Mouse (Mus musculus) neural tube, embryonic 13.5 days (tissue): ENCODE measurements around the gene Ank2. TPM values are rescaled to one million over a fixed set of nuclear protein-coding genes. Genes with fewer than 3 reads are reported as not detected.

Source experiments
- ATAC-seq: fragments of 200-750 bp; cut with Nextera tagmentation; 2 replicates; pipeline ENCODE4 v1.8.0; 2017; ENCODE audit warnings: low read depth, mild to moderate bottlenecking, moderate TSS enrichment, moderate library complexity
- H3K27ac ChIP-seq: fragments of 300-500 bp; sonication (generic); replicated peaks from 2 replicates; pipeline ENCODE4 v1.5.1; 2015; ENCODE audit warnings: moderate library complexity, mild to moderate bottlenecking, inconsistent platforms
- H3K27me3 ChIP-seq: fragments of 300-500 bp; sonication (generic); 2 replicates; pipeline ENCODE4 v1.6.1; 2015; ENCODE audit warnings: mild to moderate bottlenecking, inconsistent platforms
- H3K36me3 ChIP-seq: fragments of 300-500 bp; sonication (generic); 2 replicates; pipeline ENCODE4 v1.6.1; 2015; ENCODE audit warnings: mild to moderate bottlenecking, inconsistent platforms
- H3K4me1 ChIP-seq: fragments of 300-500 bp; sonication (generic); replicated peaks from 2 replicates; pipeline ENCODE4 v1.6.1; 2015; ENCODE audit warnings: inconsistent platforms
- H3K4me2 ChIP-seq: fragments of 300-500 bp; sonication (generic); 2 replicates; pipeline ENCODE4 v1.6.1; 2015; ENCODE audit warnings: inconsistent platforms, mild to moderate bottlenecking, moderate library complexity
- H3K4me3 ChIP-seq: fragments of 300-500 bp; sonication (generic); 2 replicates; pipeline ENCODE4 v1.5.1; 2015; ENCODE audit warnings: mild to moderate bottlenecking, inconsistent platforms
- H3K9ac ChIP-seq: fragments of 300-500 bp; sonication (generic); 2 replicates; pipeline ENCODE4 v1.6.1; 2015; ENCODE audit warnings: moderate library complexity, mild to moderate bottlenecking, inconsistent platforms
- H3K9me3 ChIP-seq: fragments of 300-500 bp; sonication (generic); 2 replicates; pipeline ENCODE4 v1.6.1; 2016; ENCODE audit warnings: inconsistent platforms
- WGBS: fragments of 180-500 bp; shearing (Covaris S2); methylation state at CpG from one replicate; pipeline ENCODE4 v1.1.7; 2015; 5-methylcytosine and 5-hydroxymethylcytosine counted together
- polyA plus RNA-seq: library from polyadenylated mRNA; unstranded; fragments of >200 nt; fragmentation: Nextera tagmentation; extraction: Ambion mirVana; gene quantifications from 2 replicates; pipeline ENCODE4 v1.2.1, GENCODE M21; 2015

Ank2 gene
- polyA plus RNA-seq, 1 experiment from 2014 or later: 119 TPM

DNA sequence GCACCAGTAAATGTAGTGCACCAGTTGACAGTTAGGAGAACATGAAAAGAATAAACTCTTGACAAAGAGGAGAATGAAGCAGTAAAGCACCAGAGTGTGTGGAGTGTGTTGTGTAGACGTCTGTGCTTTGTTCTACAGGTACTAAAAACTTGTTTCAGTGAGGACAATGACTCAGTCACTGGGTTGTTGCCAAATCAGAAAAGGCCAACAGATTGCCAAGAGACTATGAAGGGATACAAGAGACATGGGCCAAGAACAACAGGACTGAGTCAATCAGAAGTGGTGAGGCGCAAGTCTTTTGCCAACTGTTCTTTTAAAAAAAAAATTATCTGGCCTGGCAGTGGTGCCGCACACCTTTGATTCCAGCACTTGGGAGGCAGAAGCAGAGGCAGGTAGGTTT lies 509.2 kb downstream of the Ank2 start:
- Histone ChIP-seq H3K27me3 (no peaks in the 10 kb centered on the region), H3K36me3 (peaks cover 32% of the 10 kb centered on the region), H3K4me1 (peaks cover 10% of the 10 kb centered on the region), H3K9ac (no peak overlapping the region), H3K27ac (no peak overlapping the region), H3K4me3 (no peak overlapping the region), H3K4me2 (no peak overlapping the region), H3K9me3 (no peaks in the 10 kb centered on the region)
- no peak for ATAC-seq
- 79% methylated on average over 3 of the region's 3 CpGs for WGBS

- Histone ChIP-seq H3K9ac (no peak overlapping the region), H3K36me3 (peaks cover 35% of the 10 kb centered on the region), H3K4me3 (no peak overlapping the region), H3K4me2 (no peak overlapping the region), H3K4me1 (no peaks in the 10 kb centered on the region), H3K9me3 (no peaks in the 10 kb centered on the region), H3K27ac (no peak overlapping the region), H3K27me3 (no peaks in the 10 kb centered on the region)
- WGBS: 88% methylated on average over 3 of the region's 3 CpGs
- no peak for ATAC-seq
Measured at GRCm38 (mm10) chr3:126986687-126987086, 512.5 kb downstream of the Ank2 start.

- WGBS: 93% methylated on average over 5 of the region's 5 CpGs
- Histone ChIP-seq H3K36me3 (peaks cover 36% of the 10 kb centered on the region), H3K27ac (no peak overlapping the region), H3K27me3 (no peaks in the 10 kb centered on the region), H3K4me2 (no peak overlapping the region), H3K9me3 (no peaks in the 10 kb centered on the region), H3K4me1 (no peaks in the 10 kb centered on the region), H3K4me3 (no peak overlapping the region), H3K9ac (no peak overlapping the region)
- no peak for ATAC-seq
Measured at GRCm38 (mm10) chr3:126982814-126983213, 516.3 kb downstream of the Ank2 start.

DNA sequence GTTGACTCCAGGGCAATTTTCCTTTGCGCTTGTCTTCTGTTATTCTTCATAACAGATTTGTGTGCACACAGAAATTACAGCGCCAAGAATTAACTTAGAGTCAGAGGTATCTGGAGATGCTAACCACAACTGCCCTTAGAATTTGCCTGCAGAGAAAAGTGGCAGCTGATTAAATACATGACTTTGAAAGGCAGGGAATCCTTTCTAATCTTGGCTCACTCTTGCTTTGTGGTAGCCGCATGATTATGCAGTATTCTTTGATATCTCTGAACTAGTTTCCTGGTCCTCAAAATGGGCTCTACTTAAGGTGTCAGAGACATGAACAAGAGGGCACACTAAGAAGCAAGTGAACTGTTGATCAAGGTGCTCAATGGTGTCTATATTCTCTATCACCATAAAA lies 518.0 kb downstream of the Ank2 start:
- 93% methylated on average over 3 of the region's 3 CpGs for WGBS
- Histone ChIP-seq H3K4me2 (no peak overlapping the region), H3K4me1 (peaks cover 8% of the 10 kb centered on the region; the same call in 1 of the 2 replicates), H3K27me3 (no peaks in the 10 kb centered on the region), H3K27ac (no peak overlapping the region), H3K36me3 (peaks cover 25% of the 10 kb centered on the region), H3K9me3 (no peaks in the 10 kb centered on the region), H3K9ac (no peak overlapping the region), H3K4me3 (no peak overlapping the region)
- no peak for ATAC-seq

GRCm38 (mm10) chr3:126979635-126980034 lies 519.5 kb downstream of the Ank2 start:
- Histone ChIP-seq H3K9me3 (no peaks in the 10 kb centered on the region), H3K27ac (no peak overlapping the region), H3K4me2 (no peak overlapping the region), H3K36me3 (peaks cover 33% of the 10 kb centered on the region), H3K4me3 (no peak overlapping the region), H3K9ac (no peak overlapping the region), H3K4me1 (peaks cover 8% of the 10 kb centered on the region; the same call in 1 of the 2 replicates), H3K27me3 (no peaks in the 10 kb centered on the region)
- WGBS: 62% methylated on average over 3 of the region's 3 CpGs
- ATAC-seq: no peak

GRCm38 (mm10) chr3:126978768-126979410 lies 520.3 kb downstream of the Ank2 start:
- Histone ChIP-seq H3K9ac (no peak overlapping the region), H3K4me1 (peaks cover 8% of the 10 kb centered on the region; the same call in 1 of the 2 replicates), H3K4me2 (no peak overlapping the region), H3K27me3 (no peaks in the 10 kb centered on the region), H3K9me3 (no peaks in the 10 kb centered on the region), H3K4me3 (no peak overlapping the region), H3K36me3 (peaks cover 34% of the 10 kb centered on the region), H3K27ac (no peak overlapping the region)
- WGBS: 68% methylated on average over 11 of the region's 11 CpGs
- ATAC-seq: no peak

DNA sequence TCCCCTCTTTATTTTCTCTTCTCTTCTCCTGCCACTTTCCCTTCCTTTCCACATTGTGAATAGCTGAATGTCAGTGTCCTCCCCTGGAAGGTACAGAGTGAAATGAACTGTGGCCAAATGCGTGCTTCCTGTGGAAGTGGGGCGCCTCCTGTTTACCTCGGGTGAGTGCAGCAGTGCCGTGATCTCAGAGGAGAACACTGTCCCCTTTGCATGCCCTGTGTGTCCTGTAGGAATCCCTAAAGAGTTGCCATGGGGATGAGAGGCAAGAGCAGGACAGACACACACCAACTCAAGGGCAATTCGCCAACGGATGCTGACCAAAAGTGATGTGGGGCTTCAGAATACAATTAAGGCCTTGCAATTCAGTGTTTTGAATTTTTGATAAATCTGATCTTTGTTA lies 521.8 kb downstream of the Ank2 start:
- Histone ChIP-seq H3K9me3 (no peaks in the 10 kb centered on the region), H3K27ac (no peak overlapping the region), H3K36me3 (peaks cover 47% of the 10 kb centered on the region), H3K4me2 (no peak overlapping the region), H3K9ac (no peak overlapping the region), H3K4me3 (no peak overlapping the region), H3K4me1 (peaks cover 8% of the 10 kb centered on the region; the same call in 1 of the 2 replicates), H3K27me3 (no peaks in the 10 kb centered on the region)
- 0 out of 2 replicates have a peak, but pooled peaks have one; percentile 51 for ATAC-seq
- 42% methylated on average over 6 of the region's 6 CpGs for WGBS

DNA sequence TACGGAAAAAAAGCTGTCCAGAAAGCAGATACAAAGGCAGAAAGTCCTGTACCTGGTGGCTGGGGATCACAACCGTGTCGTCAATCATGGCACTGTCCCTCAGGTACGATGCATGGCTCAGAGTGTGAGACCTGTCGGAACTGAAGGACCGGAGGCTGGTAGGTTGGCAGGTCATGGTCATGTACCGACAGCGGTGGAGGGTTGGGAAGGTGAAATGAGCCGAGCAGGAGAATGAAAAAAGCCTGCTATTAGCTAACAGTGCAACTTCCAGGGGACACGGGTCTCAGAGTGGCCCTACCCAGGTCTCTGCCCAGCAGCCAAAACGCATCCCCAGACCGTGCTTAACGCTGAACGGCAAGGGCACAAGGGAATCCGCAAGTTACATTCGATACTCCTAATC lies 522.4 kb downstream of the Ank2 start:
- peaks cover 8% of the 10 kb centered on the region; the same call in 1 of the 2 replicates for H3K4me1 ChIP-seq
- no peaks in the 10 kb centered on the region for H3K9me3 ChIP-seq
- no peak overlapping the region for H3K4me3 ChIP-seq
- 71% methylated on average over 16 of the region's 16 CpGs for WGBS
- H3K4me2 ChIP-seq: no peak overlapping the region
- ATAC-seq: no peak
- H3K9ac ChIP-seq: no peak overlapping the region
- H3K27ac ChIP-seq: peak overlapping the region; percentile 54; the same call in 1 of the 2 replicates
- peaks cover 47% of the 10 kb centered on the region for H3K36me3 ChIP-seq
- H3K27me3 ChIP-seq: no peaks in the 10 kb centered on the region

DNA sequence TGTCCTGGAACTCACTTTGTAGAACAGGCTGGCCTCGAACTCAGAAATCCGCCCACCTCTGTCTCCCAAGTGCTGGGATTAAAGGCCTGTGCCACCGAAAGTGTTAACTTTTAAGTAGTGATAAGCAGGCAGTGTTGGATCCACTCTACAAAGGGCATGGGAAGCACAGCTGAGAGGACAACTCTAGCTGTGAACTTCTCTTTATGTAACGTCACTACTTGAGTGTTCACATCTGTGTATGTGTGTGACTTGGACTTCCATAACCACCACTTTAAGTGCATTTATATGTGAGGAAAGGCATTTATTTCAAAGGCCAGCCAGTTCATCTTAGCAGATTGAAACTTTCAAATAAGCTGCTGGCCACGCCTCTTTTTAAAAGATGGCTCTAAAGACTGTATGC lies 523.7 kb downstream of the Ank2 start:
- no peak overlapping the region for H3K4me3 ChIP-seq
- peaks cover 8% of the 10 kb centered on the region; the same call in 1 of the 2 replicates for H3K4me1 ChIP-seq
- no peak for ATAC-seq
- no peak overlapping the region for H3K4me2 ChIP-seq
- no peak overlapping the region for H3K9ac ChIP-seq
- no peaks in the 10 kb centered on the region for H3K27me3 ChIP-seq
- WGBS: 82% methylated on average over 5 of the region's 5 CpGs
- no peaks in the 10 kb centered on the region for H3K9me3 ChIP-seq
- H3K36me3 ChIP-seq: peaks cover 44% of the 10 kb centered on the region
- 0 out of 2 replicates have a peak overlapping the region, but pooled peaks have one; percentile 18 for H3K27ac ChIP-seq

DNA sequence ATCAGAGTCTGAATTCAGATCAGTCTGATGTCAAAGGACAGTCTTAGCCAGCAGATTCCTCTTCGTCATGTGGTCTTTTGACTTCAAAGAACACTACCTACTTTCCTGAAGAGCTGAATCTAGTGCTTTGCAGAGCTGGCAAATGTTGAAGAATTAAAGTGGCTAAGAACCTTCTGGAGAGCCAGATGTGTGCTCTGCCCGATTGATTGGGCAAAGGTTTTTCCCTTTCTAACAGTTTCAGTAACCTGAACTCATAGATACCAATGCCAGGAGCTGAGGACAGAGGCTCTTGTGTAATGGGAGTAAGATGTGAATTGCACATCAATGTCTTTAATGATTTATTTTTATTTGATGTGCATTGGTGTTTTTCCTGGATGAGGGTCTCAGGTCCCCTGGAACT lies 525.6 kb downstream of the Ank2 start:
- Histone ChIP-seq H3K9ac (no peak overlapping the region), H3K36me3 (peaks cover 39% of the 10 kb centered on the region), H3K9me3 (no peaks in the 10 kb centered on the region), H3K4me2 (no peak overlapping the region), H3K4me1 (peaks cover 8% of the 10 kb centered on the region; the same call in 1 of the 2 replicates), H3K4me3 (no peak overlapping the region), H3K27me3 (no peaks in the 10 kb centered on the region), H3K27ac (no peak overlapping the region)
- no peak for ATAC-seq
- WGBS: 87% methylated on average over 2 of the region's 2 CpGs

GRCm38 (mm10) chr3:126971531-126971930 lies 527.6 kb downstream of the Ank2 start:
- Histone ChIP-seq H3K27me3 (no peaks in the 10 kb centered on the region), H3K9ac (no peak overlapping the region), H3K4me1 (no peaks in the 10 kb centered on the region), H3K27ac (no peak overlapping the region), H3K4me3 (no peak overlapping the region), H3K36me3 (peaks cover 40% of the 10 kb centered on the region), H3K4me2 (no peak overlapping the region), H3K9me3 (no peaks in the 10 kb centered on the region)
- 91% methylated on average over 9 of the region's 9 CpGs for WGBS
- ATAC-seq: no peak

- H3K27me3 ChIP-seq: no peaks in the 10 kb centered on the region
- WGBS: 95% methylated on average over 2 of the region's 2 CpGs
- no peaks in the 10 kb centered on the region for H3K9me3 ChIP-seq
- no peak overlapping the region for H3K27ac ChIP-seq
- peaks cover 54% of the 10 kb centered on the region for H3K36me3 ChIP-seq
- H3K4me1 ChIP-seq: no peaks in the 10 kb centered on the region
- ATAC-seq: no peak
- H3K4me2 ChIP-seq: no peak overlapping the region
- no peak overlapping the region for H3K4me3 ChIP-seq
- H3K9ac ChIP-seq: no peak overlapping the region
Measured at GRCm38 (mm10) chr3:126968721-126969120, 530.4 kb downstream of the Ank2 start.

- peaks cover 61% of the 10 kb centered on the region for H3K36me3 ChIP-seq
- no peaks in the 10 kb centered on the region for H3K9me3 ChIP-seq
- no peak overlapping the region for H3K27ac ChIP-seq
- no peak overlapping the region for H3K4me2 ChIP-seq
- H3K4me3 ChIP-seq: no peak overlapping the region
- H3K27me3 ChIP-seq: no peaks in the 10 kb centered on the region
- no peak for ATAC-seq
- H3K4me1 ChIP-seq: no peaks in the 10 kb centered on the region
- H3K9ac ChIP-seq: no peak overlapping the region
- 78% methylated on average over 2 of the region's 2 CpGs for WGBS
Measured at GRCm38 (mm10) chr3:126965767-126966166, 533.4 kb downstream of the Ank2 start.
